Mouse (Mus musculus) MEL-GATA-1-ER (cell line): Measurements from ENCODE around the gene Selenos.

ENCODE experiments used
- DNase-seq: peaks from one replicate; pipeline ENCODE4 v3.0.0-alpha.2; 2012; ENCODE audit warnings: low read depth; ENCODE audit errors: extremely low read depth

Gene Selenos

GRCm38 (mm10) chr7:66084546-66084945, 5.1 kb downstream of the Selenos start:
- no peak for DNase-seq

GRCm38 (mm10) chr7:66087652-66088051, 8.2 kb downstream of the Selenos start:
- DNase-seq: no peak

GRCm38 (mm10) chr7:66088077-66088476, 8.6 kb downstream of the Selenos start:
- DNase-seq: no peak

GRCm38 (mm10) chr7:66090676-66091190, 11.3 kb downstream of the Selenos start:
- DNase-seq: no peak

GRCm38 (mm10) chr7:66091553-66091952, 12.1 kb downstream of the Selenos start:
- no peak for DNase-seq

DNA sequence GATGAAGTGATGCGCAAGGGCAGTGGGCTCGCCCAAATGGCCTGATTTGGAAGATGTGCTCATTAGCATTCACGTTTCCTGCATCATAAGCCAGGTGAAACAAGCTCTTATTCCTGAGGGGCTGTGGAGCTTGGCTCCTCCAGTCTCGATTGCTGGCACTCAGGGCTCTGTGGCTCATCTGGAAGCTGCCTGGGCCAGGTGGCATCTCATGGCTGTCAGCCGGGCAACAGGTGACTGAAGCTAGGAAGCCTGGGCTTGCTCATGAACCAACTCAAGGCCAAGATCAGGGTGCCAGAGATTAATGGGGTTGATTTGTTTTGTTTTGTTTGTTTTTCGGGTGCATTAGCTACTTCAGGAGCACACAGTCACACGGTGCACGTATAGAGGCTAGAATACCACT, 13.2 kb downstream of the Selenos start:
- no peak for DNase-seq

DNA sequence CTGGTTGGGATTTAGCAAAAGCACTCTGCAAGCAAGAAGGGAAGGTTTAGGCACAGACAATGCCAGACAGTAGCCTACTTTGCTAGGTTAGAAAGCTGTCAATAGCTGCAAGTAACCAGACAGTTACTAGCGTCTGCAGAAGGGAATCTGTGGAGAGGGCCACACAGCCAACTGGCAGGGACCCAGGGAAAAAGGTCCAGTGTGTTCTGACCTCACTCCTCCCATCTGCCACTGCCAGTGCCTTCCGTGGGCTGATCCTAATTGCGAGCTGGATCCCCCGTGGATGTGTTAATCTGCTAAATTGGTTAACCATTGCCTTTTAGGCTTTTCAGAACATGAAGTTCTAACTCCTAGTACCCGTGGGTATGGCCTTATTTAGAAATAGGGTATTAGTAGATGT, 14.7 kb downstream of the Selenos start:
- no peak for DNase-seq

- no peak for DNase-seq
Observed at GRCm38 (mm10) chr7:66098803-66099202, 19.4 kb downstream of the Selenos start.

GRCm38 (mm10) chr7:66101866-66102265, 22.4 kb downstream of the Selenos start:
- DNase-seq: no peak

DNA sequence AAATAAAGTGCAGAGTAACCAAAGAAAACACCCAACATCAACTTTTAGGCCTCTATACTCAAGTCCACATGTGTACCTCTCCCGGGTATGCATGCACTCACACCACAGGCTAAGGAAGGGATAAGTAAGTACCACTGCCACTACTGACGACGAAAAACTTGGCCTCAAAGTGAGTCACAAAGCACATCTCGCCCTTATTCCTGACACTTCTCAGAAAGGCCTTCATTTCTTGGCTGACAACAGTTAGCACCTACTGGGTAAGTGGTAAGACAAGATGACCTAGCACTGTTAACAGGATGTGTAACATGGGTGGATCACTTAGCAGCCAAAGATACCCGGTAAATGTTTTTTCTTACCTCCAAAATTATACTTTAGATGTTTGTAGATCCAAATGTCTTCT, 25.1 kb downstream of the Selenos start:
- no peak for DNase-seq

- DNase-seq: no peak
Observed at GRCm38 (mm10) chr7:66105771-66106170, 26.3 kb downstream of the Selenos start.

- no peak for DNase-seq
Observed at GRCm38 (mm10) chr7:66106581-66107056, 27.2 kb downstream of the Selenos start.

DNA sequence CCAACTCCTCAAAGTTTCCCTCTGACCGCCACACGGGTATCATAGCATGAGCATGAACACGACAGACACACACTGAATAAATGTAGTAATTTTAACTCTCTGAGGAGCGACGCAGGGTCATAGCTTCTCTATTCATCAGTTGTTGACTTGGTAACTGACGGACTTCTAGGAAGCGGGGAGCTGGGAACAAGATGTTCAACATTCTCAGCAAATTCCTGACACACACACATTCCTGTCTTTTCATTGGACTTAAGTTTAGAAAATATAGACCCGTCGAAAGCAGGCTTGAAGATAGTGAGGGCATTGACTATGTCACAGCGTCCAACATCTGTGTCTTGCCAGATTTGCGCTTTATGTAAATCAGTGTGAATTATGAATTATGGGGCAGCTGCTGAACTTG, 27.8 kb downstream of the Selenos start:
- DNase-seq: no peak

DNA sequence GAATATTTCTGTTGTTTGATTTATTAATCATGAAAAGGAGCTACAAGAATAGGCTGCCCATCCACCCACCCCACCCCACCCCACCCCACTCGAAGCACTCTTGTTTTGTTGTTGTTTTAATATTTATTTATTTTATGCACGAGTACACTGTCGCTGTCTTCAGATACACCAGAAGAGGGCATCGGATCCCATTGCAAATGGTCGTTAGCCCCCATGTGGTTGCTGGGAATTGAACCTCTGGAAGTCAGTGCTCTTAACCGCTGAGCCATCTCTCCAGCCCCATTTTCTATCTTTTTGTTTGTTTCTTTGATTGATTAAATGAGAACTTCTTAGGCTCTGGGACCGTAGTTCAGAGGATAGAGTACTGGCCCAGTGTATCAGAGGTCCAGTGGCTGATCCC, 28.5 kb downstream of the Selenos start:
- DNase-seq: no peak

- no peak for DNase-seq
Observed at GRCm38 (mm10) chr7:66108961-66109854, 29.8 kb downstream of the Selenos start, which contains the start of gene Chsy1. TSS of gene Chsy1 (plus strand) at chr7:66109515.

GRCm38 (mm10) chr7:66109855-66110635, 30.6 kb downstream of the Selenos start:
- DNase-seq: no peak

GRCm38 (mm10) chr7:66110636-66111112, 31.2 kb downstream of the Selenos start:
- DNase-seq: no peak

DNA sequence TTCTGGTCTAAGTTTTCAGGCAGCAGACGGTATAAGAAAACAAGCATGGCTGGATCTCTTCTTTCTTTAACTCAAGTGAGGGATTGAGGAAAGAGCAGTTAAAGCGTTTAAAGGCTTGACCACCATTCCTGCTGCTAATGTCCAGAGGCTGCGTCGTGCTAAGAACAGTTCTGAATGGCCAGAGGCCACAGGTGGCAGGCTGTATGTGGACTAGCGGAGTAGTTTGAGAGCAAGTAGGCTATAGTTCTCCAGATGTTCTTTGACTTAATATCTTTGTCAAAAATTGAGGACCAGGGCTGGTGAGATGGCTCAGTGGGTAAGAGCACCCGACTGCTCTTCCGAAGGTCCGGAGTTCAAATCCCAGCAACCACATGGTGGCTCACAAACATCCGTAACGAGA, 31.8 kb downstream of the Selenos start:
- DNase-seq: no peak

DNA sequence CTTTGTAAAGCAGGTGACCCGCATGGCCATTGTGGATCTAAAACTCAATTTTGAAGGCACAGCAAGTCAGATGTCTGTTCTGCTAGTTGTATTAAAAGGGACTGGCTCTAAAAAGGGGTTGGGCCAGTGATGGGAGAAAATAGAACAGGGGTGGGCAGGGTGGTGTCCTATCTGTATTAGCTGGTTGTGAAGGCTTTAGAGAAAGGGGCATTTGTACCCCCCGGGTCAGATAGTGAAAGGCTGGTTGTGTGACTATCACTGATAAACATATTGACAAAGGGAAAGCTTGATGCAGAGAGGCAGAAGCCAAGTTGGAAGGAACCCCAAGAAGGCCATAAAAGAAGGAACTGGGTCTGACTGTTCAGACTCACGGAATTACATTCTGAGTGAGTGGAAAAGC, 34.1 kb downstream of the Selenos start:
- DNase-seq: no peak

- no peak for DNase-seq
Observed at GRCm38 (mm10) chr7:66115821-66116343, 36.4 kb downstream of the Selenos start.

DNA sequence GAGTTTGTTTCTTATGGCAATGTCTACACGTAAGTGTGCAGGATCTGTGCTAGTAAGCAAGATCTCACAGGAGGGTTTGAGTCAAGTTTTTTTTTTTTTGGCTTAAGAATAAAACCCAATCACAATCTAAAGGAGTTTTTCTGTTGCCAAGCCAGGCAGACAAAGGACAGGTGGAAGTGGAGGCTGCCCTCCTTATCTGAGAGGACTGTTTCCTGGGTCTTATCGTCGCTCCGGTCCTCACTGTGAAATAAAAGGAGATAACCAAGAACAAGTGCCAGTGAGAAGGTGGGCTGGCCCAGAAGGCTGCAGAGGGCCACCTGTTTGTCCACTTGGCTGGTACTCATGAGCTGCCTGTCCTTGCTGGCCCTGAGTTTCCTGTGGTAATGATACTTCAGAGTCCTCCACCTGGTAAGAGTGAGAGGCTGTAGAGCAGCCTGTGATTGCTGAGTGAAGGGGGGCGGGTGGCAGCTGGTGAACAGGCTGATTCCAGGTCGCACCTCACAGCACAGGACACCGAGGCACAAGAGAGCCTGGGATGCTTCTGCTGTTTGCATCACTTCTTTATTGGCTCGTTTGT, 37.5 kb downstream of the Selenos start:
- DNase-seq: no peak
